Mouse (Mus musculus) embryonic facial prominence, embryonic 10.5 days (tissue): ENCODE data around the gene Esp6. TPM values are rescaled to one million over a fixed set of nuclear protein-coding genes. Genes with fewer than 3 reads are reported as not detected.
"Not testable (repeated sequence)": the region's sequence is repeated elsewhere in the genome, so short reads cannot be mapped to it uniquely, and the experiment has no call there.

ENCODE experiments used
- DNase-seq: peaks from one replicate; pipeline ENCODE4 v3.0.0-alpha.2; 2017; ENCODE audit warnings: low spot score
- H3K27ac ChIP-seq: fragments of 300-500 bp; sonication (generic); replicated peaks from 2 replicates; pipeline ENCODE4 v1.5.1; 2016; ENCODE audit warnings: mild to moderate bottlenecking
- H3K27me3 ChIP-seq: fragments of 300-500 bp; sonication (generic); replicated peaks from 2 replicates; pipeline ENCODE4 v1.6.1; 2016; ENCODE audit warnings: low read depth, mild to moderate bottlenecking; ENCODE audit not compliant: poor library complexity, severe bottlenecking
- H3K36me3 ChIP-seq: fragments of 300-500 bp; sonication (generic); replicated peaks from 2 replicates; pipeline ENCODE4 v1.6.1; 2016; ENCODE audit warnings: mild to moderate bottlenecking, moderate library complexity
- H3K4me1 ChIP-seq: fragments of 300-500 bp; sonication (generic); 2 replicates; pipeline ENCODE4 v1.6.1; 2016
- H3K4me3 ChIP-seq: fragments of 300-500 bp; sonication (generic); 2 replicates; pipeline ENCODE4 v1.5.1; 2016; ENCODE audit warnings: mild to moderate bottlenecking, moderate library complexity
- H3K9me3 ChIP-seq: fragments of 300-500 bp; sonication (generic); 2 replicates; pipeline ENCODE4 v1.6.1; 2016; ENCODE audit warnings: mild to moderate bottlenecking
- WGBS: fragments of 180-500 bp; shearing (Covaris S2); methylation state at CpG from one replicate; pipeline ENCODE4 v1.1.7; 2016; 5-methylcytosine and 5-hydroxymethylcytosine counted together
- polyA plus RNA-seq: library from polyadenylated mRNA; unstranded; fragments of >200 nt; fragmentation: Nextera tagmentation; extraction: Ambion mirVana; gene quantifications from 2 replicates; pipeline ENCODE4 v1.2.1, GENCODE M21; 2016

The Esp6 gene
- not detected in 2 replicates for polyA plus RNA-seq

GRCm38 (mm10) chr17:40561207-40561606 is at the start of gene Esp6:
Gene Esp6 (plus strand): TSS chr17:40561507.
- H3K36me3 ChIP-seq: no peaks in the 10 kb centered on the region
- no peaks in the 10 kb centered on the region for H3K4me1 ChIP-seq
- no peak for DNase-seq
- WGBS: 85% methylated on average over 5 of the region's 5 CpGs
- H3K27me3 ChIP-seq: no peaks in the 10 kb centered on the region
- no peak within 1 kb of the TSS for H3K4me3 ChIP-seq
- H3K9me3 ChIP-seq: no peaks in the 10 kb centered on the region
- H3K27ac ChIP-seq: no peak within 1 kb of the TSS

- Histone ChIP-seq H3K36me3 (no peaks in the 10 kb centered on the region), H3K27ac (no peak within 1 kb of the TSS), H3K4me1 (0 out of 2 replicates have a peak, but pooled peaks cover 3% of the 10 kb centered on the region), H3K4me3 (no peak within 1 kb of the TSS), H3K9me3 (no peaks in the 10 kb centered on the region), H3K27me3 (no peaks in the 10 kb centered on the region)
- 49% methylated on average over 3 of the region's 3 CpGs for WGBS
- DNase-seq: no peak
Measured at GRCm38 (mm10) chr17:40519818-40520217, 41.5 kb upstream of the Esp6 start, which contains the start of gene Esp8. Gene Esp8 (plus strand): TSS chr17:40520022.

GRCm38 (mm10) chr17:40529813-40530212 is 31.5 kb upstream of the Esp6 start:
- Histone ChIP-seq H3K27ac (no peak overlapping the region), H3K4me1 (no peaks in the 10 kb centered on the region), H3K9me3 (no peaks in the 10 kb centered on the region), H3K36me3 (no peaks in the 10 kb centered on the region), H3K4me3 (no peak overlapping the region), H3K27me3 (no peaks in the 10 kb centered on the region)
- no peak for DNase-seq
- 78% methylated on average over 3 of the region's 3 CpGs for WGBS

GRCm38 (mm10) chr17:40531147-40531546 is 30.2 kb upstream of the Esp6 start:
- Histone ChIP-seq H3K36me3 (no peaks in the 10 kb centered on the region), H3K4me1 (no peaks in the 10 kb centered on the region), H3K4me3 (no peak overlapping the region), H3K27ac (no peak overlapping the region), H3K27me3 (no peaks in the 10 kb centered on the region), H3K9me3 (no peaks in the 10 kb centered on the region)
- WGBS: 81% methylated on average over 1 of the region's 1 CpGs
- DNase-seq: no peak

- not testable (repeated sequence) for DNase-seq, H3K4me3 ChIP-seq, H3K27ac ChIP-seq, H3K4me1 ChIP-seq, H3K9me3 ChIP-seq, H3K36me3 ChIP-seq, H3K27me3 ChIP-seq
- WGBS: 84% methylated on average over 5 of the region's 5 CpGs
Measured at GRCm38 (mm10) chr17:40547005-40547404, 14.3 kb upstream of the Esp6 start.

- no peaks in the 10 kb centered on the region for H3K9me3 ChIP-seq
- no peak overlapping the region for H3K27ac ChIP-seq
- H3K36me3 ChIP-seq: no peaks in the 10 kb centered on the region
- no peaks in the 10 kb centered on the region for H3K27me3 ChIP-seq
- no peak for DNase-seq
- WGBS: 63% methylated on average over 1 of the region's 1 CpGs
- no peaks in the 10 kb centered on the region for H3K4me1 ChIP-seq
- no peak overlapping the region for H3K4me3 ChIP-seq
Measured at GRCm38 (mm10) chr17:40553470-40553869, 7.8 kb upstream of the Esp6 start.

- not testable (repeated sequence) for H3K4me1 ChIP-seq, H3K27me3 ChIP-seq, H3K36me3 ChIP-seq, H3K4me3 ChIP-seq, H3K27ac ChIP-seq, DNase-seq, H3K9me3 ChIP-seq
- 39% methylated on average over 6 of the region's 6 CpGs for WGBS
Measured at GRCm38 (mm10) chr17:40583906-40584305, 22.6 kb downstream of the Esp6 start.

GRCm38 (mm10) chr17:40591297-40591696 is 30.0 kb downstream of the Esp6 start:
- H3K9me3 ChIP-seq: no peaks in the 10 kb centered on the region
- no peaks in the 10 kb centered on the region for H3K27me3 ChIP-seq
- no peak overlapping the region for H3K4me3 ChIP-seq
- H3K4me1 ChIP-seq: no peaks in the 10 kb centered on the region
- H3K27ac ChIP-seq: no peak overlapping the region
- no peaks in the 10 kb centered on the region for H3K36me3 ChIP-seq
- DNase-seq: no peak

GRCm38 (mm10) chr17:40598294-40598693 is 37.0 kb downstream of the Esp6 start, which contains the start of gene Esp4:
Gene Esp4 (plus strand): TSS chr17:40598594.
- H3K27me3 ChIP-seq: no peaks in the 10 kb centered on the region
- no peaks in the 10 kb centered on the region for H3K36me3 ChIP-seq
- H3K4me3 ChIP-seq: no peak within 1 kb of the TSS
- DNase-seq: no peak
- H3K27ac ChIP-seq: no peak within 1 kb of the TSS
- H3K4me1 ChIP-seq: no peaks in the 10 kb centered on the region
- no peaks in the 10 kb centered on the region for H3K9me3 ChIP-seq

Other genes with a start within 250 kb of the Esp6 start
- not detected in 2 replicates for gene Crisp1, start 242.3 kb upstream of the Esp6 start, polyA plus RNA-seq
- not detected in 2 replicates for gene Esp8, start 41.5 kb upstream of the Esp6 start, polyA plus RNA-seq
- gene Esp4, start 37.1 kb downstream of the Esp6 start, polyA plus RNA-seq: not detected in 2 replicates
- gene Esp3, start 70.6 kb downstream of the Esp6 start, polyA plus RNA-seq: not detected in 2 replicates
- gene Esp1, start 165.6 kb downstream of the Esp6 start, polyA plus RNA-seq: not detected in 2 replicates
- not detected in 2 replicates for gene Crisp2, start 245.5 kb downstream of the Esp6 start, polyA plus RNA-seq
- gene Rhag, start 249.6 kb downstream of the Esp6 start, polyA plus RNA-seq: 5.0 and 5.6 TPM in 2 replicates